Mouse (Mus musculus): Measurements from ENCODE around the gene Ldb2. TPM values are rescaled to one million over a fixed set of nuclear protein-coding genes. Genes with fewer than 3 reads are reported as not detected.

The Ldb2 gene
- total and polyA plus RNA-seq, 3 experiments: not detected

GRCm38 (mm10) chr5:44798493-44798892 lies 987 bp downstream of the Ldb2 start:
- H3K9me3 ChIP-seq (replicated peaks; ENCODE audit: insufficient read depth, low read length): no peaks in the 10 kb centered on the region
- no peaks in the 10 kb centered on the region for H3K36me3 ChIP-seq (ENCODE audit: control insufficient read depth in 1 of 2, insufficient read depth in 2 of 2, low read length in 2 of 2)
- H3K4me1 ChIP-seq (ENCODE audit: control insufficient read depth in 1 of 2, insufficient read depth in 2 of 2, low read length in 2 of 2): no peaks in the 10 kb centered on the region
- no peak overlapping the region for H3K4me3 ChIP-seq (ENCODE audit: control insufficient read depth in 1 of 2, insufficient read depth in 1 of 2, low read depth in 2 of 2, low read length in 2 of 2)
- DNase-seq (ENCODE audit: low read depth, low spot score): no peak
- no peak overlapping the region for H3K9ac ChIP-seq (ENCODE audit: control insufficient read depth, low read depth, low read length, poor library complexity, severe bottlenecking)
- no peaks in the 10 kb centered on the region; a peak in 1 of 4 replicates for H3K27me3 ChIP-seq (ENCODE audit: control insufficient read depth in 1 of 2, insufficient read depth in 2 of 2, low read length in 2 of 2)
- no peak overlapping the region for H3K27ac ChIP-seq (ENCODE audit: control insufficient read depth, low read depth, low read length)
- H3K79me2 ChIP-seq (ENCODE audit: control insufficient read depth, insufficient read depth, low read length, poor library complexity): no peaks in the 10 kb centered on the region
- TF ChIP-seq CHD2 (IDR thresholded peaks at IDR 0.05; ENCODE audit: low read length) (no peak), ZKSCAN1 (IDR thresholded peaks at IDR 0.05; ENCODE audit: low read depth, low read length) (no peak), ZMIZ1 (IDR thresholded peaks at IDR 0.05; ENCODE audit: low read depth, low read length) (no peak), JUND (IDR thresholded peaks at IDR 0.05; ENCODE audit: low read depth, low read length) (no peak), MAFK (IDR thresholded peaks at IDR 0.05; ENCODE audit: borderline replicate concordance, low read depth, low read length) (no peak), NRF1 (IDR thresholded peaks at IDR 0.05; ENCODE audit: insufficient read depth, low read depth, low read length, poor library complexity, severe bottlenecking) (no peak), HCFC1 (IDR thresholded peaks at IDR 0.05; ENCODE audit: low read depth, low read length) (no peak), MAZ (IDR thresholded peaks at IDR 0.05; ENCODE audit: low read depth, low read length) (no peak), TAL1 (IDR thresholded peaks at IDR 0.05; ENCODE audit: low read length) (no peak), USF2 (IDR thresholded peaks at IDR 0.05; ENCODE audit: borderline replicate concordance in 1 of 2, insufficient read depth in 1 of 2, low read depth in 1 of 2, low read length in 2 of 2) (no peak), ZC3H11A (IDR thresholded peaks at IDR 0.05; ENCODE audit: low read depth, low read length) (no peak), RCOR1 (IDR thresholded peaks at IDR 0.05; ENCODE audit: low read depth, low read length) (no peak), MAX (IDR thresholded peaks at IDR 0.05; ENCODE audit: low read length) (no peak), RAD21 (IDR thresholded peaks at IDR 0.05; ENCODE audit: low read depth, low read length) (no peak), KAT2A (conservative IDR thresholded peaks at IDR 0.05; ENCODE audit: low read depth, low read length) (no peak)

- no peak overlapping the region for H3K4me3 ChIP-seq (ENCODE audit: control insufficient read depth in 1 of 2, insufficient read depth in 1 of 2, low read depth in 2 of 2, low read length in 2 of 2)
These were observed 1.4 kb downstream of the Ldb2 start for GRCm38 (mm10) chr5:44798056-44798455.

More at GRCm38 (mm10) chr5:44798056-44798455, 1.4 kb downstream of the Ldb2 start:
- no peaks in the 10 kb centered on the region for H3K9me3 ChIP-seq (replicated peaks; ENCODE audit: insufficient read depth, low read length)
- no peaks in the 10 kb centered on the region for H3K4me1 ChIP-seq (ENCODE audit: control insufficient read depth in 1 of 2, insufficient read depth in 2 of 2, low read length in 2 of 2)
- H3K9ac ChIP-seq (ENCODE audit: control insufficient read depth, low read depth, low read length, poor library complexity, severe bottlenecking): no peak overlapping the region
- H3K27ac ChIP-seq (ENCODE audit: control insufficient read depth, low read depth, low read length): no peak overlapping the region
- no peak for DNase-seq (ENCODE audit: low read depth, low spot score)
- TF ChIP-seq MYC (IDR thresholded peaks at IDR 0.05; ENCODE audit: low read depth, low read length) (no peak), MXI1 (IDR thresholded peaks at IDR 0.05; ENCODE audit: low read depth, low read length) (no peak), JUND (IDR thresholded peaks at IDR 0.05; ENCODE audit: low read depth, low read length) (no peak), ZMIZ1 (IDR thresholded peaks at IDR 0.05; ENCODE audit: low read depth, low read length) (no peak), CHD1 (IDR thresholded peaks at IDR 0.05; ENCODE audit: low read depth, low read length) (no peak), RAD21 (IDR thresholded peaks at IDR 0.05; ENCODE audit: low read depth, low read length) (no peak), TCF12 (IDR thresholded peaks at IDR 0.05; ENCODE audit: low read depth, low read length) (no peak), SIN3A (IDR thresholded peaks at IDR 0.05; ENCODE audit: low read length) (no peak), ZC3H11A (IDR thresholded peaks at IDR 0.05; ENCODE audit: low read depth, low read length) (no peak), NRF1 (IDR thresholded peaks at IDR 0.05; ENCODE audit: insufficient read depth, low read depth, low read length, poor library complexity, severe bottlenecking) (no peak), POLR2A (IDR thresholded peaks at IDR 0.05; ENCODE audit: control insufficient read depth in 1 of 2, insufficient read depth in 1 of 2, low read depth in 1 of 2, low read length in 2 of 2, poor library complexity in 1 of 2) (no peak), MEF2A (IDR thresholded peaks at IDR 0.05; ENCODE audit: extremely low read depth, insufficient replicate concordance, low read depth, low read length, poor library complexity, severe bottlenecking) (no peak), MAX (IDR thresholded peaks at IDR 0.05; ENCODE audit: low read length) (no peak), MAZ (IDR thresholded peaks at IDR 0.05; ENCODE audit: low read depth, low read length) (no peak), USF1 (IDR thresholded peaks at IDR 0.05; ENCODE audit: low read depth, low read length) (no peak), SMC3 (IDR thresholded peaks at IDR 0.05; ENCODE audit: low read depth, low read length) (no peak), POLR2AphosphoS5 (IDR thresholded peaks at IDR 0.05; ENCODE audit: borderline replicate concordance, low read depth, low read length) (no peak), UBTF (IDR thresholded peaks at IDR 0.05; ENCODE audit: borderline replicate concordance, insufficient read depth, low read depth, low read length) (no peak)
- no peaks in the 10 kb centered on the region for H3K79me2 ChIP-seq (ENCODE audit: control insufficient read depth, insufficient read depth, low read length, poor library complexity)
- H3K27me3 ChIP-seq (ENCODE audit: control insufficient read depth in 1 of 2, insufficient read depth in 2 of 2, low read length in 2 of 2): no peaks in the 10 kb centered on the region; a peak in 1 of 4 replicates
- H3K36me3 ChIP-seq (ENCODE audit: control insufficient read depth in 1 of 2, insufficient read depth in 2 of 2, low read length in 2 of 2): no peaks in the 10 kb centered on the region
